Mouse (Mus musculus) stomach, postnatal 0 days (tissue): ENCODE measurements around the gene 4930412O13Rik.

Experiments
- CTCF ChIP-seq: IDR thresholded peaks from 2 replicates; pipeline ENCODE4 v1.5.1; 2016; ENCODE audit warnings: antibody characterized with exemption, low read depth, mild to moderate bottlenecking, moderate library complexity
- EP300 ChIP-seq: optimal IDR thresholded peaks from 2 replicates; pipeline ENCODE3; 2016; ENCODE audit warnings: antibody characterized with exemption

- TF ChIP-seq CTCF (no peak), EP300 (no peak)
These were observed 4.2 kb downstream of the 4930412O13Rik start for GRCm38 (mm10) chr2:9885217-9885770.
